Mouse (Mus musculus): ENCODE measurements around the gene Gli2. TPM values are rescaled to one million over a fixed set of nuclear protein-coding genes. Genes with fewer than 3 reads are reported as not detected.

Gene Gli2
- total and polyA plus RNA-seq, 3 experiments, result 1.5 to 11.3 TPM; not detected in 1

- TF ChIP-seq ZMIZ1 (IDR thresholded peaks at IDR 0.05; ENCODE audit: low read depth, low read length) (no peak), POLR2AphosphoS5 (IDR thresholded peaks at IDR 0.05; ENCODE audit: borderline replicate concordance, low read depth, low read length) (no peak), NRF1 (IDR thresholded peaks at IDR 0.05; ENCODE audit: insufficient read depth, low read depth, low read length, poor library complexity, severe bottlenecking) (no peak), GATA1 (IDR thresholded peaks at IDR 0.05; ENCODE audit: low read depth, low read length) (no peak), KAT2A (conservative IDR thresholded peaks at IDR 0.05; ENCODE audit: low read depth, low read length) (no peak), RCOR1 (IDR thresholded peaks at IDR 0.05; ENCODE audit: low read depth, low read length) (no peak)
- Histone ChIP-seq H3K4me3 (ENCODE audit: control insufficient read depth in 1 of 2, insufficient read depth in 1 of 2, low read depth in 2 of 2, low read length in 2 of 2) (no peak overlapping the region), H3K36me3 (ENCODE audit: control insufficient read depth in 1 of 2, insufficient read depth in 2 of 2, low read length in 2 of 2) (no peaks in the 10 kb centered on the region), H3K79me2 (ENCODE audit: control insufficient read depth, insufficient read depth, low read length, poor library complexity) (no peaks in the 10 kb centered on the region), H3K27ac (ENCODE audit: control insufficient read depth, low read depth, low read length) (no peak overlapping the region), H3K27me3 (ENCODE audit: control insufficient read depth in 1 of 2, insufficient read depth in 2 of 2, low read length in 2 of 2) (no peaks in the 10 kb centered on the region), H3K9ac (ENCODE audit: control insufficient read depth, low read depth, low read length, poor library complexity, severe bottlenecking) (no peak overlapping the region), H3K9me3 (replicated peaks; ENCODE audit: insufficient read depth, low read length) (no peaks in the 10 kb centered on the region), H3K4me1 (ENCODE audit: control insufficient read depth in 1 of 2, insufficient read depth in 2 of 2, low read length in 2 of 2) (no peaks in the 10 kb centered on the region)
- no peak for DNase-seq (ENCODE audit: low read depth, low spot score)
These were observed 715 bp downstream of the Gli2 start for GRCm38 (mm10) chr1:119052631-119053177.

DNA sequence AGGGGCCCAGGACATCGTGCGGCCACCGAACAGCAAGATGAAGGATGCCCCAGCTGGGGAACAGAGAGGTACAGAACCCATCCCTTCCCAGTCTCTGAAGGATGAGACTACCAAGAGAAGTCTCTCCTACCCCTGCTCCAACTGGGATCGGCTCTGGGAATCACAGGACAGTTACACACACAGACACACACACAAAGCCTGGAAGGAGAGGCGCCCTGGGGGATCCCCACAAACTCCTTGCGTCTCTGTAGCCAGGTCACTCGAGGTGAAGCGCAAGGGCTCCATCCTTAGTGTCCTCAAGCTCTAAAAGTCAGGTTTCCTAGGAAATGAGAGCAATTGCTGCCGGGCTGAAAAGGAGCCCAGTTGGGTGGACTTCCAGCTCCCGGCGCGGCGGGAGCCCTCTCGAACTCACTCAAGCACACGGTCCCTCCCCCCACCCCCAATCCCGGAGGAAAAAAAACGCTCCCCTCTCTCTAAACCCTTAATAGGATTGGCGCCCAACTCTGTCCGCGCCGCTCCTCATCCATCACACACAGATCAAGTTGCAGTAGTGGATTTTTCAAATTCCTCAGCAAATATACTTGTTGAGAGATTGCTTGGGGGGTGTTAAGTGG, 1.4 kb downstream of the Gli2 start:
- H3K36me3 ChIP-seq (ENCODE audit: control insufficient read depth in 1 of 2, insufficient read depth in 2 of 2, low read length in 2 of 2), result no peaks in the 10 kb centered on the region
- no peak overlapping the region for H3K4me3 ChIP-seq (ENCODE audit: control insufficient read depth in 1 of 2, insufficient read depth in 1 of 2, low read depth in 2 of 2, low read length in 2 of 2)
- no peaks in the 10 kb centered on the region for H3K9me3 ChIP-seq (replicated peaks; ENCODE audit: insufficient read depth, low read length)
- no peak overlapping the region for H3K27ac ChIP-seq (ENCODE audit: control insufficient read depth, low read depth, low read length)
- H3K79me2 ChIP-seq (ENCODE audit: control insufficient read depth, insufficient read depth, low read length, poor library complexity), result no peaks in the 10 kb centered on the region
- no peaks in the 10 kb centered on the region for H3K4me1 ChIP-seq (ENCODE audit: control insufficient read depth in 1 of 2, insufficient read depth in 2 of 2, low read length in 2 of 2)
- DNase-seq (ENCODE audit: low read depth, low spot score), result no peak
- no peaks in the 10 kb centered on the region for H3K27me3 ChIP-seq (ENCODE audit: control insufficient read depth in 1 of 2, insufficient read depth in 2 of 2, low read length in 2 of 2)
- H3K9ac ChIP-seq (ENCODE audit: control insufficient read depth, low read depth, low read length, poor library complexity, severe bottlenecking), result no peak overlapping the region
- no peak for TF ChIP-seq ZMIZ1 (IDR thresholded peaks at IDR 0.05; ENCODE audit: low read depth, low read length)
- no peak for TF ChIP-seq ZNF384 (IDR thresholded peaks at IDR 0.05; ENCODE audit: low read depth, low read length)
- TF ChIP-seq ETS1 (IDR thresholded peaks at IDR 0.05; ENCODE audit: low read depth, low read length), result no peak
- no peak for TF ChIP-seq TAL1 (IDR thresholded peaks at IDR 0.05; ENCODE audit: low read length)
- no peak for TF ChIP-seq RCOR1 (IDR thresholded peaks at IDR 0.05; ENCODE audit: low read depth, low read length)
- no peak for TF ChIP-seq CTCF (IDR thresholded peaks at IDR 0.05 in 2 of 3, conservative IDR thresholded peaks at IDR 0.05 in 1 of 3; ENCODE audit: control insufficient read depth in 1 of 3, insufficient read depth in 1 of 3, low read depth in 2 of 3, low read length in 3 of 3, poor library complexity in 1 of 3, severe bottlenecking in 1 of 3)
- TF ChIP-seq MXI1 (IDR thresholded peaks at IDR 0.05; ENCODE audit: low read depth, low read length), result no peak
- TF ChIP-seq MAZ (IDR thresholded peaks at IDR 0.05; ENCODE audit: low read depth, low read length), result no peak
- TF ChIP-seq CHD2 (IDR thresholded peaks at IDR 0.05; ENCODE audit: low read length), result no peak
- no peak for TF ChIP-seq CHD1 (IDR thresholded peaks at IDR 0.05; ENCODE audit: low read depth, low read length)
- TF ChIP-seq ELF1 (IDR thresholded peaks at IDR 0.05; ENCODE audit: low read depth, low read length), result no peak
- no peak for TF ChIP-seq RAD21 (IDR thresholded peaks at IDR 0.05; ENCODE audit: low read depth, low read length)
- no peak for TF ChIP-seq TBP (IDR thresholded peaks at IDR 0.05; ENCODE audit: low read depth, low read length)
- TF ChIP-seq MEF2A (IDR thresholded peaks at IDR 0.05; ENCODE audit: extremely low read depth, insufficient replicate concordance, low read depth, low read length, poor library complexity, severe bottlenecking), result no peak
- no peak for TF ChIP-seq EP300 (IDR thresholded peaks at IDR 0.05; ENCODE audit: low read depth in 1 of 2, low read length in 2 of 2)
- TF ChIP-seq ZC3H11A (IDR thresholded peaks at IDR 0.05; ENCODE audit: low read depth, low read length), result no peak
- no peak for TF ChIP-seq MAFK (IDR thresholded peaks at IDR 0.05; ENCODE audit: borderline replicate concordance, low read depth, low read length)
- TF ChIP-seq MYB (IDR thresholded peaks at IDR 0.05; ENCODE audit: low read depth, low read length), result no peak
- TF ChIP-seq NELFE (IDR thresholded peaks at IDR 0.05; ENCODE audit: low read depth, low read length), result no peak
- TF ChIP-seq HCFC1 (IDR thresholded peaks at IDR 0.05; ENCODE audit: low read depth, low read length), result no peak

Measured in MEL (cell line).